Mouse (Mus musculus) neural tube, embryonic 14.5 days (tissue): ENCODE data around the gene Lor. TPM values are rescaled to one million over a fixed set of nuclear protein-coding genes. Genes with fewer than 3 reads are reported as not detected.
A peak's percentile ranks its signal among the peaks of the same experiment; 100 is the strongest.

Experiments
- ATAC-seq: fragments of 200-750 bp; cut with Nextera tagmentation; 2 replicates; pipeline ENCODE4 v1.8.0; 2017; ENCODE audit warnings: low read depth, mild to moderate bottlenecking, moderate TSS enrichment, moderate library complexity
- H3K27ac ChIP-seq: fragments of 300-500 bp; sonication (generic); 2 replicates; pipeline ENCODE4 v1.5.1; 2014; ENCODE audit warnings: low read depth, mild to moderate bottlenecking, control low read depth, low read length, moderate library complexity, mixed read lengths
- H3K27me3 ChIP-seq: fragments of 300-500 bp; sonication (generic); 2 replicates; pipeline ENCODE4 v1.6.1; 2014; ENCODE audit warnings: low read length; ENCODE audit not compliant: control insufficient read depth, insufficient read depth
- H3K36me3 ChIP-seq: fragments of 300-500 bp; sonication (generic); 2 replicates; pipeline ENCODE4 v1.6.1; 2014; ENCODE audit warnings: low read length, mixed read lengths; ENCODE audit not compliant: control insufficient read depth, insufficient read depth
- H3K4me1 ChIP-seq: fragments of 300-500 bp; sonication (generic); 2 replicates; pipeline ENCODE4 v1.6.1; 2014; ENCODE audit warnings: low read length; ENCODE audit not compliant: control insufficient read depth, insufficient read depth
- H3K4me2 ChIP-seq: fragments of 300-500 bp; sonication (generic); 2 replicates; pipeline ENCODE4 v1.6.1; 2014; ENCODE audit warnings: mild to moderate bottlenecking, low read depth, low read length, control low read depth
- H3K4me3 ChIP-seq: fragments of 300-500 bp; sonication (generic); 2 replicates; pipeline ENCODE4 v1.5.1; 2014; ENCODE audit warnings: low read depth, low read length, control low read depth, mixed read lengths
- H3K9ac ChIP-seq: fragments of 300-500 bp; sonication (generic); replicated peaks from 2 replicates; pipeline ENCODE4 v1.6.1; 2014; ENCODE audit warnings: low read depth, mild to moderate bottlenecking, control low read depth, low read length, mixed read lengths
- H3K9me3 ChIP-seq: fragments of 300-500 bp; sonication (generic); 2 replicates; pipeline ENCODE4 v1.6.1; 2016; ENCODE audit warnings: low read length; ENCODE audit not compliant: control insufficient read depth
- WGBS: fragments of 180-500 bp; shearing (Covaris S2); extraction: QIAGEN DNeasy Blood & Tissue Kit; methylation state at CpG from one replicate; pipeline ENCODE4 v1.1.7; 2014; 5-methylcytosine and 5-hydroxymethylcytosine counted together
- polyA plus RNA-seq: library from polyadenylated mRNA; unstranded; fragments of >200 nt; fragmentation: Nextera tagmentation; extraction: Ambion mirVana; gene quantifications from 2 replicates; pipeline ENCODE4 v1.2.1, GENCODE M21; 2014

The Lor gene
- polyA plus RNA-seq, result 3.2 and 6.4 TPM in 2 replicates

GRCm38 (mm10) chr3:92083042-92083441 is at the start of gene Lor:
TSS of gene Lor (minus strand) at chr3:92083142.
- ATAC-seq, result no peak
- H3K4me3 ChIP-seq, result peak within 1 kb of the TSS; percentile 68
- WGBS, result 85% methylated on average over 2 of the region's 2 CpGs
- no peaks in the 10 kb centered on the region for H3K9me3 ChIP-seq
- H3K4me1 ChIP-seq, result no peaks in the 10 kb centered on the region
- H3K27me3 ChIP-seq, result no peaks in the 10 kb centered on the region
- peak within 1 kb of the TSS; percentile 67 for H3K4me2 ChIP-seq
- peak within 1 kb of the TSS; percentile 97; the same call in 1 of the 2 replicates for H3K27ac ChIP-seq
- H3K36me3 ChIP-seq, result no peaks in the 10 kb centered on the region
- H3K9ac ChIP-seq, result no peak within 1 kb of the TSS; the same call in 1 of the 2 replicates

DNA sequence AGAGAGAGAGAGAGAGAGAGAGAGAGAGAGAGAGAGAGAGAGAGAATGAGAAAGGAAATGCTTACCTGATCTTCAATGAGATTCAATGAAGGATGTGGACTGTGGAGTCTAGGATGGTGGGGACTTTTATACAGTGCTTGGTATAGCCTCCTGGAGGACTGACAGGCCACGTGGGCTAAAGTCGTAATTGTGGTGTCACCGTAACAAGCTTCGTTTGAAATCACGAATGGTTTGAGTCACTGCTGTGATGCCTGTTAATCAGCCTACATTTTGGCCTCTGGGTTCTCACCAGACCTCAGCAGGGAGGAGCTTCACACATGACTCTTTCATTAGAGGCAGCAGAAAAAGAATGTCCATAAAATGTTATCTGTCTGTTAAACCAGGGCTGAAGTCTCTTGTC is 40.9 kb upstream of the Lor start, which contains the start of gene Prr9:
Prr9 (minus strand) TSS at position 101 of the 400 bp plus-strand sequence.
- Histone ChIP-seq H3K9me3 (no peaks in the 10 kb centered on the region), H3K27me3 (no peaks in the 10 kb centered on the region), H3K9ac (no peak within 1 kb of the TSS), H3K4me1 (no peaks in the 10 kb centered on the region), H3K4me2 (no peak within 1 kb of the TSS), H3K27ac (no peak within 1 kb of the TSS), H3K36me3 (no peaks in the 10 kb centered on the region), H3K4me3 (no peak within 1 kb of the TSS)
- no peak for ATAC-seq
- 80% methylated on average over 5 of the region's 5 CpGs for WGBS

DNA sequence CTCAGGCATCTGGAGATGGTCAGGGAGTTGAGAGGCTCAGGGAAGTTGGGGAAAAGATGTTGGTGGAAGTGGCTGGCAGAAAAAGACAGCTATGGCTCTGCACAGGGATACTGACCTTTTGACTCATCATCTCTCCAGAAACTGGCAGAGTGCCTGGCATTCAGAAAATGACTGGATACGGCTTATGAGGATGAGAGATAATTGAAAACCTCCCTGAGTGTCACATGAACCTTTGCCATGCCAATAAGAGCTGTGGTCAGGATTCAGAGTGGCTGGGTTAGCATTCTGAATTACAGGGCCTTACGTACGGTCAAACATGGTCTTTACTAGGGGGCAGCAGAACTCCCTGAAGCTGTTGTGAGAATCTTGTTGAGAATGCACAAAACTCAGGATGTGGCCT is 38.0 kb upstream of the Lor start:
- 81% methylated on average over 3 of the region's 3 CpGs for WGBS
- H3K36me3 ChIP-seq, result no peaks in the 10 kb centered on the region
- H3K9ac ChIP-seq, result no peak overlapping the region
- no peak overlapping the region for H3K4me2 ChIP-seq
- no peak overlapping the region for H3K4me3 ChIP-seq
- H3K27ac ChIP-seq, result no peak overlapping the region
- no peaks in the 10 kb centered on the region for H3K9me3 ChIP-seq
- no peaks in the 10 kb centered on the region for H3K4me1 ChIP-seq
- no peak for ATAC-seq
- H3K27me3 ChIP-seq, result no peaks in the 10 kb centered on the region

GRCm38 (mm10) chr3:92117930-92118329 is 35.0 kb upstream of the Lor start:
- 39% methylated on average over 3 of the region's 3 CpGs for WGBS
- Histone ChIP-seq H3K9me3 (no peaks in the 10 kb centered on the region), H3K36me3 (no peaks in the 10 kb centered on the region), H3K27ac (no peak overlapping the region), H3K4me1 (no peaks in the 10 kb centered on the region), H3K9ac (no peak overlapping the region), H3K4me3 (no peak overlapping the region), H3K27me3 (no peaks in the 10 kb centered on the region), H3K4me2 (no peak overlapping the region)
- peak; percentile 73; the same call in 1 of the 2 replicates for ATAC-seq

- Histone ChIP-seq H3K27me3 (no peaks in the 10 kb centered on the region), H3K9ac (no peak overlapping the region), H3K4me2 (no peak overlapping the region), H3K36me3 (no peaks in the 10 kb centered on the region), H3K4me1 (no peaks in the 10 kb centered on the region), H3K4me3 (no peak overlapping the region), H3K27ac (no peak overlapping the region), H3K9me3 (no peaks in the 10 kb centered on the region)
- ATAC-seq, result no peak
Observed at GRCm38 (mm10) chr3:92111526-92111925, 28.6 kb upstream of the Lor start.

DNA sequence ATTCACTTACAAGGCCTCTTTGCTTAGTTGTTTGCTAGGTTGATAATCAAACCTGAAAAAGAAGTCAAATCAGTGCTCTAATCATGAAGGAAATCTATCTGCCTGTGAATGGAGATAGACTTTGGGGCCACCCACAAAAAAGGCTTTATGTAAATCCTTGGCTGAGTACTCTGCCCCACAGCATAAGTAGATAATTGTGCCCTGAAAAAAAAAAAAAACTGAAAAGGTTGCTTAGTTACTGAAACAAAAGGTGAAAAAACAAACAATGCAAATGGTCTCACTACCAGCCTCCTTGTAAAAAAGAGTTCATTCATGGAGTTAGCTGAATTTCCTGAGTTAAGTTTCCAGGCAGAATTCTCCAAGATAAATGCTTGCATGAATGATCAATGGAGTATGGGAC is 27.8 kb upstream of the Lor start:
- no peak overlapping the region for H3K9ac ChIP-seq
- no peaks in the 10 kb centered on the region for H3K9me3 ChIP-seq
- no peak overlapping the region for H3K27ac ChIP-seq
- no peak overlapping the region for H3K4me3 ChIP-seq
- no peaks in the 10 kb centered on the region for H3K4me1 ChIP-seq
- H3K36me3 ChIP-seq, result no peaks in the 10 kb centered on the region
- ATAC-seq, result no peak
- H3K4me2 ChIP-seq, result no peak overlapping the region
- H3K27me3 ChIP-seq, result no peaks in the 10 kb centered on the region

- no peaks in the 10 kb centered on the region for H3K9me3 ChIP-seq
- H3K36me3 ChIP-seq, result no peaks in the 10 kb centered on the region
- no peak overlapping the region for H3K4me3 ChIP-seq
- H3K4me1 ChIP-seq, result no peaks in the 10 kb centered on the region
- no peak overlapping the region for H3K9ac ChIP-seq
- ATAC-seq, result peak; percentile 79; the same call in 1 of the 2 replicates
- no peak overlapping the region for H3K4me2 ChIP-seq
- 11% methylated on average over 6 of the region's 6 CpGs for WGBS
- no peaks in the 10 kb centered on the region for H3K27me3 ChIP-seq
- H3K27ac ChIP-seq, result no peak overlapping the region
Observed at GRCm38 (mm10) chr3:92106582-92106981, 23.6 kb upstream of the Lor start.

GRCm38 (mm10) chr3:92081285-92081931 is 1.5 kb downstream of the Lor start:
- ATAC-seq, result peak; percentile 82
- Histone ChIP-seq H3K27ac (peak overlapping the region; percentile 97), H3K4me1 (no peaks in the 10 kb centered on the region), H3K4me2 (peak overlapping the region; percentile 67), H3K4me3 (peak overlapping the region; percentile 68), H3K9ac (peak overlapping the region; percentile 84), H3K36me3 (no peaks in the 10 kb centered on the region), H3K27me3 (no peaks in the 10 kb centered on the region), H3K9me3 (no peaks in the 10 kb centered on the region)
- 1% methylated on average over 72 of the region's 76 CpGs for WGBS

GRCm38 (mm10) chr3:92080462-92081284 is 2.3 kb downstream of the Lor start:
- WGBS, result under 1% methylated on average over 68 of the region's 82 CpGs
- peak overlapping the region; percentile 67 for H3K4me2 ChIP-seq
- peak overlapping the region; percentile 68 for H3K4me3 ChIP-seq
- H3K36me3 ChIP-seq, result no peaks in the 10 kb centered on the region
- H3K27ac ChIP-seq, result peak overlapping the region; percentile 97
- no peaks in the 10 kb centered on the region for H3K9me3 ChIP-seq
- peak; percentile 92 for ATAC-seq
- no peaks in the 10 kb centered on the region for H3K27me3 ChIP-seq
- peak overlapping the region; percentile 84 for H3K9ac ChIP-seq
- H3K4me1 ChIP-seq, result no peaks in the 10 kb centered on the region
